Mouse (Mus musculus): ENCODE results near the gene Il1r1. TPM values are rescaled to one million over a fixed set of nuclear protein-coding genes. Genes with fewer than 3 reads are reported as not detected.

Il1r1 gene
- polyA plus RNA-seq, 1 experiment from 2014 or later = 7.9 TPM

DNA sequence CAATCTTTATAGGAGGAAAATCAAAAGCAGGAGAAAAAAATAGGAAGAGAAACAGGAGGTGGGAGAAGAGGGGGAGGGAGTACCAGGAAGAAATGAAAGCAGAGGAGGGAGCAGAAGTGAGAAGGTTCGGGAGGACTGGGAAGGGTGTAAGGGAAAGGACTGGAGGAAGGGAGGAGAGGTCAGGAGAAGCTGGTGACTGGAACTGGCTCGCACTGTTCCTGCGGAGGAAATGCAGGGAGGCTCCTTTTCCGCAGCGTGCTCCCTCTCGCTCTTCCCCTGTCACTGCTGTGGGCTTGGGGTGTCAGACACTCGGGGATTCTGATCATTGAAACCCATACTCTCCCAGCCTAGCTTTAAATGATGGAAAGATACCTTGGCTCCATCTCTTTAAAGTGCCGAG, 2.2 kb upstream of the Il1r1 start:
- 61% methylated on average over 8 of the region's 8 CpGs for WGBS (ENCODE audit: insufficient replicate concordance)
- H3K4me2 ChIP-seq = peak overlapping the region; percentile 37
- no peak for ATAC-seq (replicated peaks; ENCODE audit: insufficient number of reproducible peaks, low FRiP score, low TSS enrichment)

DNA sequence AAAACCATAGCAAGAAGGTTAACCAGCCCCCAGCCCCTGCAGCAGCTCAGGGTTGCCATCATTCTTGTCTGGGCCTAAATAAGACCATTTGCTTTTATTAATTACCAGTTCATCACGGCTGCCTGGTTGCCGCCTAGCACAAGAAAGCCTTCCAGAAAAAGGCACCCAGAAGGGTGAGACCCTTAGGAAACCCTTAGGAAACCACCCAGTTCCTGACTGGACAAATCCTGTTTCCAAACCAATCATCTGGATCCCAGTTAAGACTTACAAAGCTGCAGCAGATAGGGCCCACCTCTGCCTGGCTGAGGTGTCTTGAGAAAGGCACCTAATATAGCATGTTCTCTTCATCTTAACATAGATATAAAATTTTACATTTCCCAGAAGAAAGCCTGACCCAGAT, 1.3 kb upstream of the Il1r1 start:
- Histone ChIP-seq H3K27ac (ENCODE audit: low read depth, low read length) (no peak overlapping the region), H3K9me3 (replicated peaks; ENCODE audit: control insufficient read depth, low read length) (no peaks in the 10 kb centered on the region), H3K36me3 (ENCODE audit: control insufficient read depth, insufficient read depth, low read length) (no peaks in the 10 kb centered on the region), H3K4me3 (ENCODE audit: low read depth, low read length) (no peak overlapping the region), H3K4me1 (ENCODE audit: control insufficient read depth, insufficient read depth, low read length) (peaks cover 4% of the 10 kb centered on the region; the same call in 1 of the 2 replicates), H3K9ac (ENCODE audit: low read depth, low read length) (no peak overlapping the region), H3K27me3 (ENCODE audit: control insufficient read depth, insufficient read depth, low read length) (no peaks in the 10 kb centered on the region), H3K4me2 (no peak overlapping the region)
- WGBS (ENCODE audit: insufficient replicate concordance) = 77% methylated on average over 2 of the region's 2 CpGs
- ATAC-seq (replicated peaks; ENCODE audit: insufficient number of reproducible peaks, low FRiP score, low TSS enrichment) = no peak

More for the DNA sequence above, 2.2 kb upstream of the Il1r1 start:
- Histone ChIP-seq H3K4me1 (ENCODE audit: control insufficient read depth, insufficient read depth, low read length) (peaks cover 4% of the 10 kb centered on the region; the same call in 1 of the 2 replicates), H3K27me3 (ENCODE audit: control insufficient read depth, insufficient read depth, low read length) (no peaks in the 10 kb centered on the region), H3K9me3 (replicated peaks; ENCODE audit: control insufficient read depth, low read length) (no peaks in the 10 kb centered on the region), H3K4me3 (ENCODE audit: low read depth, low read length) (no peak overlapping the region), H3K27ac (ENCODE audit: low read depth, low read length) (peak overlapping the region; percentile 57; the same call in 1 of the 2 replicates), H3K36me3 (ENCODE audit: control insufficient read depth, insufficient read depth, low read length) (no peaks in the 10 kb centered on the region), H3K9ac (ENCODE audit: low read depth, low read length) (0 out of 2 replicates have a peak overlapping the region, but pooled peaks have one; percentile 46)

GRCm38 (mm10) chr1:40225580-40225979, 700 bp downstream of the Il1r1 start:
- Histone ChIP-seq H3K36me3 (ENCODE audit: control insufficient read depth, insufficient read depth, low read length) (no peaks in the 10 kb centered on the region), H3K4me1 (ENCODE audit: control insufficient read depth, insufficient read depth, low read length) (peaks cover 4% of the 10 kb centered on the region; the same call in 1 of the 2 replicates), H3K9ac (ENCODE audit: low read depth, low read length) (no peak overlapping the region), H3K4me3 (ENCODE audit: low read depth, low read length) (no peak overlapping the region), H3K4me2 (no peak overlapping the region), H3K9me3 (replicated peaks; ENCODE audit: control insufficient read depth, low read length) (no peaks in the 10 kb centered on the region), H3K27ac (ENCODE audit: low read depth, low read length) (no peak overlapping the region), H3K27me3 (ENCODE audit: control insufficient read depth, insufficient read depth, low read length) (no peaks in the 10 kb centered on the region)
- 56% methylated on average over 2 of the region's 2 CpGs for WGBS (ENCODE audit: insufficient replicate concordance)
- ATAC-seq (replicated peaks; ENCODE audit: insufficient number of reproducible peaks, low FRiP score, low TSS enrichment) = no peak

- no peaks in the 10 kb centered on the region for H3K27me3 ChIP-seq (ENCODE audit: control insufficient read depth, insufficient read depth, low read length)
- peaks cover 16% of the 10 kb centered on the region for H3K4me1 ChIP-seq (ENCODE audit: control insufficient read depth, insufficient read depth, low read length)
- 81% methylated on average over 3 of the region's 3 CpGs for WGBS (ENCODE audit: insufficient replicate concordance)
- no peak overlapping the region for H3K4me3 ChIP-seq (ENCODE audit: low read depth, low read length)
- no peaks in the 10 kb centered on the region for H3K9me3 ChIP-seq (replicated peaks; ENCODE audit: control insufficient read depth, low read length)
- no peak overlapping the region for H3K27ac ChIP-seq (ENCODE audit: low read depth, low read length)
- no peak overlapping the region for H3K9ac ChIP-seq (ENCODE audit: low read depth, low read length)
- no peak overlapping the region for H3K4me2 ChIP-seq
- no peaks in the 10 kb centered on the region for H3K36me3 ChIP-seq (ENCODE audit: control insufficient read depth, insufficient read depth, low read length)
- no peak for ATAC-seq (replicated peaks; ENCODE audit: insufficient number of reproducible peaks, low FRiP score, low TSS enrichment)
Observed at GRCm38 (mm10) chr1:40229033-40229432, 4.2 kb downstream of the Il1r1 start.

DNA sequence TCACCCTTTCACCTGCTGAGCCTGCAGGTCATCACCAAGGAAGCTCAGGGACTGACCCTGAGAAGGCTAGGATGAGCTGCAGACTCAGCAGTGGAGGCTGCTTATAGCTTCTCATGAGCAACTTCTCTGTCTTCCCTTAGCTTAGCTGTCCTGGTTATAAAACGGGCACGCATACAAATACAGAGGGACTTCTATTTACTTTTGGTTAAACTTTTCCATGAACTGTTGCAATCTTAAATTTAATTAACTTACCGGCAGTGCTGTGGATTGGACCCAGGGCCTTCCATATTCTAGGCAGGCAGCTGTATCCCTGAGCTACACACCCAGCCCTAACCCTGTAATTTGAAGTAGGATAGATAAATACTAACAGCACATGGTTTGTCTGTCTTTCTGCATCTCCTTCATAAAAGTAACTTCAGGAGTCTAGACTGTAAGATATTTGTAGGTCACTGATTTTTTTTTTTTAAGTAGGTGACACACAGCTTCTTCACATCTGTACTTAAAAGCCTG, 4.9 kb downstream of the Il1r1 start:
- Histone ChIP-seq H3K36me3 (ENCODE audit: control insufficient read depth, insufficient read depth, low read length) (no peaks in the 10 kb centered on the region), H3K4me2 (no peak overlapping the region), H3K9ac (ENCODE audit: low read depth, low read length) (no peak overlapping the region), H3K27me3 (ENCODE audit: control insufficient read depth, insufficient read depth, low read length) (no peaks in the 10 kb centered on the region), H3K4me1 (ENCODE audit: control insufficient read depth, insufficient read depth, low read length) (peaks cover 11% of the 10 kb centered on the region), H3K9me3 (replicated peaks; ENCODE audit: control insufficient read depth, low read length) (no peaks in the 10 kb centered on the region), H3K27ac (ENCODE audit: low read depth, low read length) (no peak overlapping the region), H3K4me3 (ENCODE audit: low read depth, low read length) (no peak overlapping the region)
- ATAC-seq (replicated peaks; ENCODE audit: insufficient number of reproducible peaks, low FRiP score, low TSS enrichment) = no peak
- 85% methylated on average over 3 of the region's 3 CpGs for WGBS (ENCODE audit: insufficient replicate concordance)

DNA sequence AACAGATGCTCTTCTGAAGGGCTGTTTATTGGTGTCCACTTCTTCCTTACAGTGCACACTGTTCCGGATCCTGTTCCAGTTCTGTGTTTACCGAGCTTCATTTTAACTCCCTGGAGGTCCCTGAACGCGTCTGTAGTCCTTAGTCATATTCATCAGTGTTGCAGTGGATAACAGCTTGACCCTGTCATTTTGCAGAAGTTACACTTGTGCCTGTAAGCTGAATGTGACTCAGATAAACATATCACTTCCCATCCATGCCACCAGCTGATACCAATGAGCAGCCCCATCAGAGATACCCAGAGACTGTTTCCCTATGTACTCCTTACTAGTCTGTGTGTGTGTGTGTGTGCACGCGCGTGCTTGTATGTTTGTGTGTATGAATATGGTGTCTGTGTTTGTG, 5.5 kb downstream of the Il1r1 start:
- Histone ChIP-seq H3K9ac (ENCODE audit: low read depth, low read length) (no peak overlapping the region), H3K36me3 (ENCODE audit: control insufficient read depth, insufficient read depth, low read length) (no peaks in the 10 kb centered on the region), H3K4me2 (no peak overlapping the region), H3K4me3 (ENCODE audit: low read depth, low read length) (no peak overlapping the region), H3K4me1 (ENCODE audit: control insufficient read depth, insufficient read depth, low read length) (peaks cover 11% of the 10 kb centered on the region; the same call in 1 of the 2 replicates), H3K27me3 (ENCODE audit: control insufficient read depth, insufficient read depth, low read length) (no peaks in the 10 kb centered on the region), H3K27ac (ENCODE audit: low read depth, low read length) (no peak overlapping the region), H3K9me3 (replicated peaks; ENCODE audit: control insufficient read depth, low read length) (no peaks in the 10 kb centered on the region)
- WGBS (ENCODE audit: insufficient replicate concordance) = 65% methylated on average over 7 of the region's 7 CpGs
- ATAC-seq (replicated peaks; ENCODE audit: insufficient number of reproducible peaks, low FRiP score, low TSS enrichment) = no peak

- no peak overlapping the region for H3K4me3 ChIP-seq (ENCODE audit: low read depth, low read length)
- ATAC-seq (replicated peaks; ENCODE audit: insufficient number of reproducible peaks, low FRiP score, low TSS enrichment) = no peak
- H3K4me1 ChIP-seq (ENCODE audit: control insufficient read depth, insufficient read depth, low read length) = peaks cover 11% of the 10 kb centered on the region; the same call in 1 of the 2 replicates
- no peak overlapping the region for H3K9ac ChIP-seq (ENCODE audit: low read depth, low read length)
- H3K4me2 ChIP-seq = no peak overlapping the region
- H3K9me3 ChIP-seq (replicated peaks; ENCODE audit: control insufficient read depth, low read length) = no peaks in the 10 kb centered on the region
- H3K27ac ChIP-seq (ENCODE audit: low read depth, low read length) = no peak overlapping the region
- H3K36me3 ChIP-seq (ENCODE audit: control insufficient read depth, insufficient read depth, low read length) = no peaks in the 10 kb centered on the region
- WGBS (ENCODE audit: insufficient replicate concordance) = 80% methylated on average over 3 of the region's 3 CpGs
- H3K27me3 ChIP-seq (ENCODE audit: control insufficient read depth, insufficient read depth, low read length) = no peaks in the 10 kb centered on the region
Observed at GRCm38 (mm10) chr1:40231116-40231515, 6.2 kb downstream of the Il1r1 start.

DNA sequence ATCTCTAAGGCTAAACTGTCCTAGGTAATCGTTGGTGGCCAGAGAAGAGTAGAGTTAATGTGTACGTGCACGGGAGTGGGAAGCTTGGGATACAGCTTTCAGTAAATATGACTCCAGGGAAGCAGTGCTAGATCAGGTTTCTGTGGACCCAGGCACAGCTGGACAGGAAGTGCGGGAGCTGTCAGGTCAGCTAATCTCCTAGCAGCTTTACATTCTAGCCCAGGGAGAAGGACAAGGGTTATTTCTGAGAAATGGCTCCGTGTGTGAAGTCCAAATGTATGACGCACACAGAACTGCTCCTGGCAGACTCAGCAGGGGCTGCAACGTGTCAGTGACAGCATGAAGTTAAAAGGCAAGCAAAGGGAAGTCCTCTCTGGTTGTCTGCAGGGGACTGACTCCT, 8.3 kb downstream of the Il1r1 start:
- 40% methylated on average over 7 of the region's 7 CpGs for WGBS (ENCODE audit: insufficient replicate concordance)
- no peaks in the 10 kb centered on the region for H3K36me3 ChIP-seq (ENCODE audit: control insufficient read depth, insufficient read depth, low read length)

DNA sequence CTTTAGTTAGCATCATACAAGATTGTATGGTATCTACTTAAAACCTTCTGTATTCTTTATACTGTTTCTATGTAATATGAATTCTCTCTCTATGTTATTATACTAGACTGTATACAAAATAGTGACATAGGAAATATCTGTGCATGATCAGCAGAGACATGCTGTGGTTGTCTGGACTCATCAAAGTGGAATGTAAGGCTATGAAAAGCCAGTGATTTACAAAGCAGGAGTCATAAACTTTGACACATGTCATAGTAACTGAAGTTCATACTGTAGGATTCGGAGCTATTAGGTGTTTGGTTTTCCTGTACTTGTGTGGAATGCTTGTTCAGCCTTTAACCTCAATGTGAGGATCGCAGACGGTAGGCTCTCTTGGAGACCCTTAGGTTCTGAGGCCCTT, 8.7 kb downstream of the Il1r1 start:
- ATAC-seq (replicated peaks; ENCODE audit: insufficient number of reproducible peaks, low FRiP score, low TSS enrichment) = no peak
- H3K9me3 ChIP-seq (replicated peaks; ENCODE audit: control insufficient read depth, low read length) = no peaks in the 10 kb centered on the region
- H3K4me1 ChIP-seq (ENCODE audit: control insufficient read depth, insufficient read depth, low read length) = peaks cover 11% of the 10 kb centered on the region; the same call in 1 of the 2 replicates
- H3K27ac ChIP-seq (ENCODE audit: low read depth, low read length) = no peak overlapping the region
- no peaks in the 10 kb centered on the region for H3K36me3 ChIP-seq (ENCODE audit: control insufficient read depth, insufficient read depth, low read length)
- WGBS (ENCODE audit: insufficient replicate concordance) = 68% methylated on average over 3 of the region's 3 CpGs
- H3K9ac ChIP-seq (ENCODE audit: low read depth, low read length) = no peak overlapping the region
- no peak overlapping the region for H3K4me2 ChIP-seq
- H3K27me3 ChIP-seq (ENCODE audit: control insufficient read depth, insufficient read depth, low read length) = no peaks in the 10 kb centered on the region
- no peak overlapping the region for H3K4me3 ChIP-seq (ENCODE audit: low read depth, low read length)

More for the DNA sequence above, 8.3 kb downstream of the Il1r1 start:
- ATAC-seq (replicated peaks; ENCODE audit: insufficient number of reproducible peaks, low FRiP score, low TSS enrichment) = peak; percentile 55; the same call in 1 of the 2 replicates
- Histone ChIP-seq H3K9ac (ENCODE audit: low read depth, low read length) (no peak overlapping the region), H3K4me2 (no peak overlapping the region), H3K9me3 (replicated peaks; ENCODE audit: control insufficient read depth, low read length) (no peaks in the 10 kb centered on the region), H3K27me3 (ENCODE audit: control insufficient read depth, insufficient read depth, low read length) (no peaks in the 10 kb centered on the region), H3K27ac (ENCODE audit: low read depth, low read length) (peak overlapping the region; percentile 35; the same call in 1 of the 2 replicates), H3K4me3 (ENCODE audit: low read depth, low read length) (no peak overlapping the region), H3K4me1 (ENCODE audit: control insufficient read depth, insufficient read depth, low read length) (peaks cover 11% of the 10 kb centered on the region; the same call in 1 of the 2 replicates)

Data from heart, embryonic 11.5 days (tissue).